Mouse (Mus musculus): Measurements from ENCODE around the gene Polr2e.

DNA sequence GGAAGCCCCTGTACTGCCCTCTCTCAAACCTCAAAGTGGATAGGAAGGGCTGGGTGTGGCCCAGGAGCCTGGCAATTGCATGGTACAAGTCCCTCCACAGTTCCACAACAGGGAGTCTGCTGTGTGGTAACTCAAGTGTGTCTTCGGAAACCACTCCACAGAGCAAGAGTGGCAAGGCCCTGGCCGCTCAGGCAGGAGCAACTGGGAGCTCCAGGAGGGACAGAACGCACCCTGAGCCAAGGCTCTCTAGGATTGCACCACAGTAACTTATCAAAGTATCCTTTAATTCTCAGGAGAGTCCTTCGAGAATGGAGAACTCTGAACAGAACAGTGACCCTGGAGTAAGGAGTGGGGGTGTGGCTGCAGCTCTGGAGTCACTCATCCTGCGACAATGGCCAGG, 3.9 kb downstream of the Polr2e start:
- no peak for TF ChIP-seq POLR2A (IDR thresholded peaks at IDR 0.05; ENCODE audit: low read depth, low read length)
- no peak for TF ChIP-seq RAD21 (IDR thresholded peaks at IDR 0.05; ENCODE audit: low read depth, low read length)
- no peak for TF ChIP-seq ZNF384 (IDR thresholded peaks at IDR 0.05; ENCODE audit: low read depth, low read length)
- no peak for TF ChIP-seq CTCF (conservative IDR thresholded peaks at IDR 0.05 in 1 of 2, IDR thresholded peaks at IDR 0.05 in 1 of 2; ENCODE audit: low read depth in 2 of 2, low read length in 2 of 2)
- no peak for TF ChIP-seq EP300 (IDR thresholded peaks at IDR 0.05; ENCODE audit: low read length)
- no peak for TF ChIP-seq MAFK (IDR thresholded peaks at IDR 0.05; ENCODE audit: insufficient replicate concordance, low read length)
- TF ChIP-seq JUN (IDR thresholded peaks at IDR 0.05; ENCODE audit: insufficient read depth, low read depth, low read length) = no peak
- TF ChIP-seq MXI1 (IDR thresholded peaks at IDR 0.05; ENCODE audit: low read depth, low read length) = no peak
- TF ChIP-seq RCOR1 (conservative IDR thresholded peaks at IDR 0.05; ENCODE audit: low read depth, low read length) = no peak
- no peak for TF ChIP-seq ZMIZ1 (IDR thresholded peaks at IDR 0.05; ENCODE audit: low read depth, low read length)
- no peak for TF ChIP-seq HCFC1 (IDR thresholded peaks at IDR 0.05; ENCODE audit: low read depth, low read length)
